Mouse (Mus musculus): ENCODE measurements at regions not wholly inside any gene's neighbourhood (a gene's known extent, or its start where the extent isn't known, plus 50 kb on each side); places are given as distances from the start of the nearest gene placed in this dataset.

- DNase-seq (ENCODE audit: low spot score in 2 of 2) = no peak
Observed at GRCm38 (mm10) chr17:62546286-62546685, 334.8 kb downstream of the Efna5 start.

GRCm38 (mm10) chr17:62545330-62545729 is 335.8 kb downstream of the Efna5 start:
- DNase-seq (ENCODE audit: low spot score in 2 of 2) = peak; percentile 32 to 51

DNA sequence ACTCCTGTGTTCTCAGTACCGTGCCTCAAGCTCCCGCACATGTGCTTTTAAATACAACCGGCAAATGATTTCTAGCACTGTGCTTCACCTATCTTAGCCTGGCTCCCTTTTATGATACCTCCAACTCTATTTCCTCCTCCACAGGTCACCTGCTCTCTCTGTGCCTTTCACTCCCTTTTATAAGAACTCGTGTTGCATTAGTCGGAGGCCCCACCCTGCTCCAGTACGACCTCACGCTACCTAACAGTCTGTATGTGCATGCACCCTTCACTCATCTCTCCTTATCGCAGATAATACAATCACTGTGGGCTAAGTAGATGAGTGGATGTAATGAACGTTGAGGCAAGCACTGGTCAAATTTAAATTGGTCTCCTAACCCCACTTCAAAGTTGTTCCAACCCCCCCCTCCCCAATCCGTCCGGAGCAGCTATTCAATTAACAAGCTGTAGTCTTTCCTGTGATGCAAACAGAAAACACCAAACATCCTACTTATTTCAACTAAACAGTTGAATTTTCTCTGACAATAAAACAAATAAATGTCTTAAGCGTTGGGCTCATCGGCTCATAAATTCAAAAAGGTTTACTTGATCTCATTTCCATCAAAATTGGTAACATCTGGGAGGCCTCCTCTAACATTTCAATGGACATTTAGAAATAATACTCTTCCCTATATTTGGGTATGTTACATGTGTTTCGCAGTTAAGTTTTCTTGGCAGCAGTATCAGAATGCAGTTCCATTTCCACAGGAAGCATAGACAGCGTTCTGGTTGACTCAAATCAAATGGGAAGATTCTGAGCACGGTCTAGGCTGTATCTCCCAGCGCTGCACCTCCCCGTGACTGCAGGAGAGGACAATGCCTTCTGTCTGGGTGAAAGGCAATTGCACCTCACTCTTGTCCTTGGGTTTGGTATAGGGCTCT is 337.8 kb downstream of the Efna5 start:
- DNase-seq (ENCODE audit: low spot score in 2 of 2) = no peak

DNA sequence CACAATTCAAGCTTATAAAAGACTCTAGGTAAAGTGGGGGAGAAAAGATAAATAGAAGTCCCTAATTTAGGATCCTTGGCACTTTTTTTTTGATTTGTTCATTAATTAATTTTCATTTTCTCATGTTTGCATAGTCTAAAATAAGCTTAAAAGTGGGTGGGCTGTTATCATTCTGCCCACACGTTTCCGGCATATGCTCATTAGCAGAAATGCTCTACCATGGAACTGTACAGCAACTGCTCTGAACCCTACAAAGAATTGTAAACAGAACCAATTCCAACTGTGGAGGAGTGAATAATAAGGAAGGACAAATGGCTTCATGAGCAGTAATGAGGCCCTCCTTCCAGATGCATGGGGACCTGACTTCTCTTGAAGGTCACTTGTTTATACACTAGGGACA is 351.2 kb downstream of the Efna5 start:
- no peak for DNase-seq (ENCODE audit: low spot score in 2 of 2)

GRCm38 (mm10) chr17:62527556-62527955 is 353.6 kb downstream of the Efna5 start:
- DNase-seq (ENCODE audit: low spot score in 2 of 2) = no peak

DNA sequence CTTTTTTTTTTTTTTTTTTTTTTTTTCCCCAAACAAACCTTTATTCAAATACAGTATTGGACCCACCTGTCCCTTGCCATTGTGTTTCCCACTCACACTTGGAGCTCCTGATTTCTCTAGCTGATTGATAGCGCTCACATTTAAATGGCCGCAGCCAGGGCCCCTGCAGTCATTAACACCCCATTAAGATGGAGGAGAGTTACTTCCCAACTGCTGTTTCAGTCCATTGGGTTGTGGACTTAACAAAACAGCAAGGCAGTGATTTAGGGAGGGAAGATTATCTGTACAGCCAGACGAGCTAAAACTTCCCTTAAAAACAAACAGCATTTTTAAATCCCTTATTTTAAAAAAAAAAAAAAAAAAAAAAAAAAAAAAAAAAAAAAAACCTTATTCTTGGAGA is 367.5 kb downstream of the Efna5 start:
- no peak for DNase-seq (ENCODE audit: low spot score in 2 of 2)

DNA sequence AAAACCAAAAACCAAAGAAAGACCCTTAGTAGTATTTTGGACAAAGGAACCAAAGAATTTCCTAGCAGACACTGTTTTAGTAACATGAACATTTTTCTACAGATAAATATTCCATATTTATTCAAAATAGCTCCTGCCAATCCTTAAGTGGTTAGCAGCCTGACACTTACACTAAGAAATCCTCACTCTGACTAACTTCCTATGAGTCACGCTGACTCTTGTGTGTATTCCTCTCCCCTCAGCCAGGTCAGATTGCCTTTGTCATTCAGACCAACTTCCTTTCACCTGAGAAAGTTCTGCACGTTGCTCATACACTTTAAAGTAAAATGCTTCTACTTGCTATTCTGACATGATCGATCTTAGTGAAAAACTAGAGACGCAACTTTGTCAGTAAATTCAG is 370.9 kb downstream of the Efna5 start:
- DNase-seq (ENCODE audit: low spot score in 2 of 2) = no peak

GRCm38 (mm10) chr17:62507766-62508485 is 373.2 kb downstream of the Efna5 start:
- no peak for DNase-seq (ENCODE audit: low spot score in 2 of 2)

GRCm38 (mm10) chr17:62504691-62505090 is 376.4 kb downstream of the Efna5 start:
- DNase-seq (ENCODE audit: low spot score in 2 of 2) = no peak

DNA sequence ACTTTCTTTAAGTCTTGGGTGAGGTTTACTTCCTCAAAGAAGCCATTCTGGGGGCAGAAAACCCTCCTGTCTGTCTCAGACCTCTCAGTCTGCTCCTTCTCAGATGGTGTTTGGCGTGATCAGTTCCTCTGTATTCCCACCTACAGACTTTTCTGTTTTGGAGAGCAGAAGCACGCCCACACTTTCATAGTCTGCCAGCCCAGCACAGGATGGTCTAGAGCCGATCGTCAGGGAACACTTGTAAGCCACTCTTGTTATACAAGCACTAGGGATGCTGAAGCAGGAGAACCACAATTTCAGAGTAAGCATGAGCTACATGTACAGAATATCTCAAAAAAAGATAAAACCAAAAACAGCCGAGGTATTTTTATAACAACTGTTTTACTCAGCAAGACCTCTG is 410.4 kb downstream of the Efna5 start:
- peak; percentile 45 to 63 for DNase-seq (ENCODE audit: low spot score in 2 of 2)

DNA sequence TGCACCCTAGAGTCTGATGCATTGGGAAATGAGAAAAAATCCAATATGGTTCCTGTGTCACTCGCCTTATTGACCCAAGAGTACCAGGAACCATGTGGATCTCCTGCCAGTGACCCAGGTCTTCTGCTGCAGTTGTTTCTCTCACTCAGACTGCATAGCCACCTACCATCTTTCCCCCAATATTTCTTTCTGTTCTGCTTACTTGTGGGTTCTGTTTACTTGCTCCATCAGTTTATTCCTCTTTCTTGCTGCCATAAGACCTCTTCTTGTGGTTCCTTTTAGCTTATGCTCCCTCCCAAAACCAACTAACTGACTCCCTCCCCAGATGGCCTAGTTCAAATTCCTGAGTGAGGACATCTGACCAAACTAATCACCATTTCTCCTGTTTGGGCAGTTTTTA is 411.8 kb downstream of the Efna5 start:
- no peak for DNase-seq (ENCODE audit: low spot score in 2 of 2)

DNA sequence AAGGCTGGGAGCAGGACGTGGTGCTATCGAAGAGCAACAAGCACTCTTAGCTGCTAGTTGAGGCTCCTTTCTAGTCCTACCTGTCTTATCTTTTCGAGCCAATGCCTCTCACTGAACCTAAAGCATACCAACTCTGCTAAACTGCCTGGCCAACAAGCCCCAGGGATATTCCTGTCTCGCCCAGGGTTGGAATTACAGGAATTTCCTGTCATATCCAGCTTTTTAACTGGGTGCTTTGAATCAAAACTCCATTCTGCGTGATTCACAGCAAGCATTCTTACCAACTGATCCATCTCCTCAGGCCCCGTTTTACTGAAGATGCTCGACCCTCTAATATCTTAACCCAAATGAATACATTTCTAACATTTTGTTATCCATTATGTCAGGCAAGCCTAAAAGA is 412.3 kb downstream of the Efna5 start:
- DNase-seq (ENCODE audit: low spot score in 2 of 2) = no peak

DNA sequence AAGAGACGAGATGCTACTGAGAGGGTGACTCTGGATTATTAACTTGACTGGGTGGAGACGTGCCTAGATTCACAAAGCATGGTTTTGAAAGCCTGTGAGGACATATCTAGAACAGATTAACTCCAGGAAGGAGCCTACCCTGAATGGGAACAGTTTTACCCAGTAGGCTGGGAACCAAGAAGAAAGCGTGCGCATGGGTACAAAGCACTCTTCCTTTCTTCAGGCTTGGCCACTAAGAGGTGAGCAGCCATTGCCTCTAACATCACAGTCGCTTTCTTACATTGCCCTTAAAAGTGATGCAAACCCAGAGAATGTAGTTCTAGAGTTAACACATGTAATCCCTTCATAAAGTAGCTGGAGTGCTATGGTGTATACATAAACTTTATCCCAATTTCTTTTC is 414.0 kb downstream of the Efna5 start:
- DNase-seq (ENCODE audit: low spot score in 2 of 2) = no peak

GRCm38 (mm10) chr17:62464994-62465393 is 416.1 kb downstream of the Efna5 start:
- DNase-seq (ENCODE audit: low spot score in 2 of 2) = no peak

- no peak for DNase-seq (ENCODE audit: low spot score in 2 of 2)
Observed at GRCm38 (mm10) chr17:62464228-62464627, 416.9 kb downstream of the Efna5 start.

GRCm38 (mm10) chr17:62461304-62462245 is 419.5 kb downstream of the Efna5 start:
- DNase-seq (ENCODE audit: low spot score in 2 of 2) = no peak

DNA sequence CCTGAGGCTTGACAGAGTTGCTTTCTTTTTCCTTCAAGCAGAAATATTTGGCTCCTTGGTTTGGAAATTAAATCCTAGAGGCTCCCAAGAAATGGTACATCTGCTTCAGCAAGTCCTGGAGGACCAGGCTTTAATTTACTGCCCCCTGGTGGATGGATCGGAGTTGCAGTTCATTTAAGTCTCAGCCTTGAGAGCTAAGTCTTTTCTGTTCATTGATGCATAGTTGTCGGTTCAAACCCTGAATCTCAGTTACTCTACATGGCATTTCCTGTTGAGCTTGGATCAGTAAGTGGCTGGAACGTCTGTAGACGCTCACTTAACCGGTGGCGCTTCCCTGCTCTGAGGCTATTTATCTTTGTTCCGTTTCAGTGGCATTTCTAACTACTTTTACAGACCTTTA is 422.2 kb downstream of the Efna5 start:
- DNase-seq (ENCODE audit: low spot score in 2 of 2) = peak; percentile 41 to 69

DNA sequence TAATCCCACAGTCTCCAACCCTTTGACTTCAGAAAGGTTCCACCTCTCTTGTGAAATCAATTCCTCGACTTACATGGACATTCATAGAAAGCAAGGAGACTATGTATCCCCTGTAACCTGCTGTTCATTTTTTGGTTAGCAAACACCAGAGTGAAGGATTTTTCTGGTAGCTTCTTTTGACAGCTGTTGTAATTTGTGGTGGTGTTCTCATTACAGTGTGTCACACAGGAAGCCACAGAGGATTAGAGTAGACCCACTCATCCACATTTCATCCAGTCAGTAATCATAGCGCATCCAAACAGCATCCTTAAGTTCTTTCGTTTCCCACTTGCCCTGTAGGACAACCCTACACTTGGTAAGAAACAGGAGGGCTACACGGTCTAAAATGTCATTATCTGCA is 443.1 kb downstream of the Efna5 start:
- no peak for DNase-seq (ENCODE audit: low spot score in 2 of 2)

DNA sequence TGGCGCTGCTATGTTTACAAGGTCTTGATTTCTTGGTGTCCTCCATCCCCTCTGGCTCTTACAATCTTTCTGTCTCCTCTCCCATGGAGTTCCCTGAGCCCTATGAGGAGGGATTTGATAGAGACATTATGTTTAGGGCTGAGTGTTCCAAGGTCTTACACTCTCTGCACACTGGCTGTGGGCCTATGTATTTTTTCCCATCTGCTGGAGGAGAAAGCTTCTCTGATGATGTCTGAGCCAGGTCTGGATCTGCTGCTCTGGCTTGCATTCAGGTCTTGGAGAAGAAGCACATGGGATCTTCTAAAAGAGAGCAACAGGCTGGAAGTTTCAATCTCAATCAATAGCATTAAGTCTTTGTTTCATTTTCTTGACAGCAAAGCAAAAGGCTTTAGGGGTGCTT is 445.1 kb downstream of the Efna5 start:
- DNase-seq (ENCODE audit: low spot score in 2 of 2) = no peak

DNA sequence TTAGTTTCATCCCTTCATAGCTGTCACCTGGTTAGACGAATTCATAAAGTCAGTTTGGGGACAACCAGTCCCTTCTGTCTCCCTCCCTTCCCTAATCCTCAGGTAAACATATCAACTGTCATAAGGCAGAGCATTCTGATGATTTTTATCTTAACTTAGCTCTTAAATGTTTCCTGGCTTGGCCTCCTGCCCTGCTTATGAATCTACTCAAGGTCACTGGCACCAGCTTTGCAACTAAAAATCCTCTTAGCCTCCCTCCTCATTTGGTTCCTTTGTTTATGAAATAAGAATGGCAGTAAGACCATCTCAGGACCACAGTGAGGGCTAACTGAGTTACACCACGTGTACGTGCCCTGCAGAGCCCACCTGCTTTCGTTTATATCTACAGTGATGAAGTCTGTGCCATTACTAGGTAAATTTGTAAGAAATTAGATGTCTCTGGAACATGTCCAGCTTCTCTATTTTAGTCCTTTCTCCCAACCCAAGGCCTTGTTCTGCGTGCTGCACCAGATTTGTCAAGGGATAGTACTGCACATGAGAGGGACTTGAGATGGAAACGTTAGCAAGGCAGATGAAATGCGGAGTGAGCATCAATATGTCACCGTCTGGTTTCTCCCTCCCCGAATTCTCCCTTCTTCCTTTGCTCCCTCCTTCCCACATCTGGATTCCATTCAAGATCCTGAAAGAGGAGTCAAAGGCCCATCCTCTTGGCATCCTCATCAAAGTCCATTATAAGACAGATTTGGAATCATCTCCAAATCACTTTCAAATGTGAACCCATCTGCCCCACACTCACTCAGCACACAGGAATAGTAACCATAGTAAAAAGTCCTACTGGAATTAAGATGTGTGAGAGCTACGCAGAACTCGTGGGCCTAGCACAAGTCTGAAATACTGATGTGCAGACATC is 457.4 kb downstream of the Efna5 start:
- no peak for DNase-seq (ENCODE audit: low spot score in 2 of 2)
